Mouse (Mus musculus) small intestine, adult 2 months (tissue): ENCODE results near the gene Stx19.

Experiments used
- CTCF ChIP-seq: fragments of 200-500 bp; IDR thresholded peaks from 2 replicates; pipeline ENCODE4 v1.5.1; 2012; ENCODE audit warnings: low read depth, mild to moderate bottlenecking, control low read depth, inconsistent platforms, low read length, moderate library complexity, mixed read lengths; ENCODE audit not compliant: insufficient replicate concordance, insufficient read length; ENCODE audit errors: extremely low read depth
- POLR2A ChIP-seq: fragments of 200-500 bp; IDR thresholded peaks from 2 replicates; pipeline ENCODE4 v1.6.1; 2012; ENCODE audit warnings: low read depth, mild to moderate bottlenecking, control low read depth, inconsistent platforms, low read length, moderate library complexity

GRCm38 (mm10) chr16:62846498-62847312 is 32.2 kb downstream of the Stx19 start, which contains the start of gene Arl13b:
- TF ChIP-seq POLR2A (peak; percentile 16; the same call in 1 of the 2 replicates), CTCF (no peak)
